Mouse (Mus musculus) spleen, adult 2 months (tissue): ENCODE data around the gene Fam19a2.

Experiments used
- CTCF ChIP-seq: fragments of 200-500 bp; IDR thresholded peaks from 2 replicates; pipeline ENCODE4 v1.5.1; 2011; ENCODE audit warnings: mild to moderate bottlenecking, inconsistent platforms; ENCODE audit not compliant: insufficient read depth, insufficient read length, insufficient replicate concordance; ENCODE audit errors: extremely low read depth
- POLR2A ChIP-seq: fragments of 200-500 bp; IDR thresholded peaks from 2 replicates; pipeline ENCODE4 v1.6.1; 2011; ENCODE audit warnings: low read depth, low read length, inconsistent platforms

- TF ChIP-seq POLR2A (no peak), CTCF (no peak)
Observed at GRCm38 (mm10) chr10:123702595-123702994, 438.8 kb downstream of the Fam19a2 start.
